20 mouse cellular contexts compared by ENCODE assay signal in genomic region chr13:97829558-97829957, GRCm38 (mm10).
A peak's percentile ranks its signal among the peaks of the same experiment; 100 is the strongest.
DNase-seq lines count a peak whose midpoint lies in the region; ATAC-seq and TF ChIP-seq lines count a peak whose summit lies in the region.
"Had no signal": no experiment of that assay in that cellular context is flagged by ENCODE, and none has a peak within 500 bp of the region (broad histone marks: within the 10 kb centered on the region; RNA-seq: fewer than 3 reads in every experiment).

No protein-coding gene starts in this region.

- H3K27me3 ChIP-seq in hindbrain, embryonic 10.5 days (ENCODE audit: insufficient read depth, poor library complexity, severe bottlenecking) = no peaks in the 10 kb centered on the region
- no peaks in the 10 kb centered on the region for H3K27me3 ChIP-seq in hindbrain, embryonic 16.5 days (replicated peaks; ENCODE audit: control insufficient read depth, insufficient read depth, low read length)
- H3K27me3 ChIP-seq in liver, postnatal 0 days (ENCODE audit: insufficient read depth, low read length) = no peaks in the 10 kb centered on the region
- H3K27me3 ChIP-seq in liver, embryonic 11.5 days (replicated peaks; ENCODE audit: control insufficient read depth, insufficient read depth, low read length) = no peaks in the 10 kb centered on the region
- H3K27me3 ChIP-seq: CH12.LX; embryonic facial prominence, embryonic 13.5 days; forebrain, embryonic 13.5 days; heart, embryonic 13.5 days had no signal

- TF ChIP-seq CTCF in liver, postnatal 0 days (IDR thresholded peaks at IDR 0.05; ENCODE audit: low read depth) = no peak

- ATAC-seq in hindbrain, embryonic 16.5 days = no peak
- no peak for ATAC-seq in liver, postnatal 0 days
- ATAC-seq in liver, embryonic 11.5 days (replicated peaks; ENCODE audit: low FRiP score) = no peak
- ATAC-seq: forebrain, embryonic 13.5 days; hindbrain, postnatal 0 days had no signal

- H3K27ac ChIP-seq in hindbrain, embryonic 10.5 days = no peak overlapping the region
- H3K27ac ChIP-seq in hindbrain, embryonic 16.5 days (ENCODE audit: low read depth, low read length) = no peak overlapping the region
- no peak overlapping the region for H3K27ac ChIP-seq in liver, postnatal 0 days (ENCODE audit: low read depth)
- H3K27ac ChIP-seq in liver, embryonic 11.5 days (ENCODE audit: low read depth, low read length) = no peak overlapping the region
- H3K27ac ChIP-seq: embryonic facial prominence, embryonic 13.5 days; forebrain, embryonic 13.5 days; gastrocnemius, adult 2 months; heart, embryonic 13.5 days; hindbrain, postnatal 0 days had no signal

- no peak overlapping the region for H3K9ac ChIP-seq in hindbrain, embryonic 16.5 days (ENCODE audit: low read depth, low read length)
- no peak overlapping the region for H3K9ac ChIP-seq in liver, postnatal 0 days (replicated peaks)
- no peak overlapping the region for H3K9ac ChIP-seq in liver, embryonic 11.5 days (ENCODE audit: low read depth, low read length)
- H3K9ac ChIP-seq: embryonic facial prominence, embryonic 13.5 days; forebrain, embryonic 13.5 days; heart, embryonic 13.5 days had no signal

- TF ChIP-seq EP300 in liver, postnatal 0 days (IDR thresholded peaks at IDR 0.05; ENCODE audit: low read depth) = no peak

- DNase-seq in hindbrain, embryonic 10.5 days (ENCODE audit: low spot score) = peak; percentile 25
- DNase-seq in liver, postnatal 0 days = peak; percentile 4
- no peak for DNase-seq in liver, embryonic 11.5 days (ENCODE audit: low spot score)
- DNase-seq in embryo, embryonic 10.5 days (ENCODE audit: low spot score) = peak; percentile 43
- DNase-seq in retina, embryonic 14.5 days (ENCODE audit: low spot score) = peak; percentile 25
- no peak for DNase-seq in adrenal gland, postnatal 4 days (ENCODE audit: low spot score in 2 of 2)
- DNase-seq: adrenal gland, postnatal 10 days; cerebellum, adult 18-20 months; cerebellum, adult 9-11 months; cerebellum, postnatal 36 days; gastrocnemius, adult 2 months; gastrocnemius, postnatal 25 days; heart, postnatal 36 days; kidney, adult 11 months had no signal

- no peaks in the 10 kb centered on the region for H3K36me3 ChIP-seq in hindbrain, embryonic 10.5 days
- no peaks in the 10 kb centered on the region for H3K36me3 ChIP-seq in hindbrain, embryonic 16.5 days (ENCODE audit: control insufficient read depth, insufficient read depth, low read length)
- H3K36me3 ChIP-seq in liver, postnatal 0 days (replicated peaks; ENCODE audit: insufficient read depth, low read length) = no peaks in the 10 kb centered on the region
- no peaks in the 10 kb centered on the region for H3K36me3 ChIP-seq in liver, embryonic 11.5 days (ENCODE audit: control insufficient read depth, insufficient read depth, low read length)
- H3K36me3 ChIP-seq: embryonic facial prominence, embryonic 13.5 days; heart, embryonic 13.5 days had no signal

- H3K4me2 ChIP-seq in hindbrain, embryonic 16.5 days (ENCODE audit: low read length) = no peak overlapping the region
- no peak overlapping the region for H3K4me2 ChIP-seq in liver, postnatal 0 days (ENCODE audit: low read depth, low read length)
- H3K4me2 ChIP-seq in liver, embryonic 11.5 days = no peak overlapping the region
- H3K4me2 ChIP-seq: embryonic facial prominence, embryonic 13.5 days; forebrain, embryonic 13.5 days; heart, embryonic 13.5 days had no signal

- no peak overlapping the region for H3K4me3 ChIP-seq in hindbrain, embryonic 10.5 days
- H3K4me3 ChIP-seq in hindbrain, embryonic 16.5 days (ENCODE audit: low read length) = no peak overlapping the region
- H3K4me3 ChIP-seq in liver, postnatal 0 days (ENCODE audit: low read depth, low read length) = no peak overlapping the region
- H3K4me3 ChIP-seq in liver, embryonic 11.5 days (ENCODE audit: low read depth, low read length) = no peak overlapping the region
- H3K4me3 ChIP-seq: embryonic facial prominence, embryonic 13.5 days; forebrain, embryonic 13.5 days; gastrocnemius, adult 2 months; heart, embryonic 13.5 days had no signal

- 50% methylated on average over 5 of the region's 5 CpGs for WGBS in hindbrain, embryonic 10.5 days
- WGBS in hindbrain, embryonic 16.5 days = 48% methylated on average over 5 of the region's 5 CpGs
- 67% methylated on average over 5 of the region's 5 CpGs for WGBS in liver, postnatal 0 days (ENCODE audit: insufficient replicate concordance)
- 62% methylated on average over 5 of the region's 5 CpGs for WGBS in liver, embryonic 11.5 days

- H3K4me1 ChIP-seq in hindbrain, embryonic 10.5 days (replicated peaks) = peaks cover 23% of the 10 kb centered on the region
- peaks cover 11% of the 10 kb centered on the region for H3K4me1 ChIP-seq in hindbrain, embryonic 16.5 days (ENCODE audit: control insufficient read depth, insufficient read depth, low read depth, low read length)
- H3K4me1 ChIP-seq in liver, postnatal 0 days (ENCODE audit: insufficient read depth) = no peaks in the 10 kb centered on the region
- H3K4me1 ChIP-seq in liver, embryonic 11.5 days (replicated peaks; ENCODE audit: control insufficient read depth, insufficient read depth, low read length) = no peaks in the 10 kb centered on the region

- no peaks in the 10 kb centered on the region for H3K9me3 ChIP-seq in hindbrain, embryonic 10.5 days
- no peaks in the 10 kb centered on the region for H3K9me3 ChIP-seq in hindbrain, embryonic 16.5 days (ENCODE audit: control insufficient read depth, low read length)
- no peaks in the 10 kb centered on the region for H3K9me3 ChIP-seq in liver, postnatal 0 days (ENCODE audit: low read length)
- no peaks in the 10 kb centered on the region for H3K9me3 ChIP-seq in liver, embryonic 11.5 days (ENCODE audit: control insufficient read depth, low read length)
- H3K9me3 ChIP-seq: embryonic facial prominence, embryonic 13.5 days; forebrain, embryonic 13.5 days; heart, embryonic 13.5 days had no signal

Comparison
In these comparisons a context has a peak if more than half of its experiments do, and no peak if none do; other contexts are left out.
1. DNase-seq: peak in hindbrain, embryonic 10.5 days (single experiment), liver, postnatal 0 days (single experiment), embryo, embryonic 10.5 days (single experiment) and retina, embryonic 14.5 days (single experiment); none in liver, embryonic 11.5 days (single experiment) and adrenal gland, postnatal 4 days (0 of 2).